Mouse (Mus musculus) thymus, adult 2 months (tissue): ENCODE data around the gene Ap2a1.
A peak's percentile ranks its signal among the peaks of the same experiment; 100 is the strongest.

Experiments used
- CTCF ChIP-seq: fragments of 200-500 bp; IDR thresholded peaks from 2 replicates; pipeline ENCODE4 v1.5.1; 2012; ENCODE audit warnings: mild to moderate bottlenecking, control low read depth, low read length, moderate library complexity, borderline replicate concordance; ENCODE audit not compliant: control insufficient read depth, poor library complexity, insufficient read depth; ENCODE audit errors: extremely low read depth
- POLR2A ChIP-seq: fragments of 200-500 bp; IDR thresholded peaks from 2 replicates; pipeline ENCODE4 v1.6.1; 2012; ENCODE audit warnings: mild to moderate bottlenecking, low read length, control low read depth, moderate library complexity; ENCODE audit not compliant: control insufficient read depth, poor library complexity, insufficient read depth; ENCODE audit errors: extremely low read depth

DNA sequence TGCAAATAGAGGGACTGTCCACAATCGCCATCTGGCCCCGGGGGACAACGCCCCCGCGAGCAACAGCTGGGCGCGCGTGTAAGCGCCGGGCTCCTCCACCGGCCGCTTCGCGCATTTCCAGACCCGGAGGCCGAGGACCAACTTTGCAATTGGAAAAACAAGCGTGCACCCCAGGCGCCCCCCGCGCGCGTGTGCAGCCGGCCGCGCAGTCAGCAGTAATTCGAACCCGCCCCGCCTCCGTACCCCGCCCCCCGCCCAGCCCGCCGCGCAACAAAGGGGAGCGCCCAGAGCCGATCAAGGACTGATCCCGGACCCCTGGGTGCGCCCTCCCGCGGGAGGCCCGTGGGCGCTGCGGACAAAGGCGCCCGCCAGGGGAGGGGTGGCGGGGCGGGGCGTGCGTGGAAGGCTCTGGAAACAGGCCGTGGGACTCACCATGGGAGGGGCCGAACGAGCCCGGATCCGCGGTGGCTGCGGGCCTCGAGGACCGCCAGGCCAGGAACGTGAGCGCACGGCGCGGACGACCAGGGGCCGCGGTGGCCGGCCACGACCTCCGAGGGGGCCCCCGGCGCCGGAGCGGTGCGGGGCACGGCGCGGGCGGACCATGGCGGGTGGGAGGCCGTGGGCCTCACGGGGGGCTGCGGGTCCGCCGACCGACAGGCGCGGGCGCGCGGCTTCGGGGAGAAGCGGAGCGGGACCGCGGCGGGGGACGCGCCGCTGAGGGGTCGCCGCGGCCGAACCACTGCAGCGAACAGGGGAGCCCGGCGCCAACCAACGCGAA, 60.2 kb downstream of the Ap2a1 start:
- peak; percentile 33; the same call in 1 of the 2 replicates for TF ChIP-seq POLR2A
- TF ChIP-seq CTCF, result no peak
